Mouse (Mus musculus) neural tube, embryonic 15.5 days (tissue): ENCODE measurements around the gene Capn15. TPM values are rescaled to one million over a fixed set of nuclear protein-coding genes. Genes with fewer than 3 reads are reported as not detected.

ENCODE experiments used
- ATAC-seq: fragments of 200-750 bp; cut with Nextera tagmentation; 2 replicates; pipeline ENCODE4 v1.8.0; 2017; ENCODE audit warnings: mild to moderate bottlenecking, moderate TSS enrichment, moderate library complexity; ENCODE audit not compliant: low FRiP score
- H3K27ac ChIP-seq: fragments of 300-500 bp; sonication (generic); replicated peaks from 2 replicates; pipeline ENCODE4 v1.5.1; 2015; ENCODE audit warnings: mild to moderate bottlenecking, inconsistent platforms
- H3K27me3 ChIP-seq: fragments of 300-500 bp; sonication (generic); replicated peaks from 2 replicates; pipeline ENCODE4 v1.6.1; 2015; ENCODE audit warnings: inconsistent platforms
- H3K36me3 ChIP-seq: fragments of 300-500 bp; sonication (generic); 2 replicates; pipeline ENCODE4 v1.6.1; 2015; ENCODE audit warnings: inconsistent platforms
- H3K4me1 ChIP-seq: fragments of 300-500 bp; sonication (generic); 2 replicates; pipeline ENCODE4 v1.6.1; 2015; ENCODE audit warnings: inconsistent platforms
- H3K4me2 ChIP-seq: fragments of 300-500 bp; sonication (generic); 2 replicates; pipeline ENCODE4 v1.6.1; 2015; ENCODE audit warnings: inconsistent platforms, mild to moderate bottlenecking, moderate library complexity
- H3K4me3 ChIP-seq: fragments of 300-500 bp; sonication (generic); replicated peaks from 2 replicates; pipeline ENCODE4 v1.5.1; 2015; ENCODE audit warnings: mild to moderate bottlenecking, inconsistent platforms
- H3K9ac ChIP-seq: fragments of 300-500 bp; sonication (generic); replicated peaks from 2 replicates; pipeline ENCODE4 v1.6.1; 2015; ENCODE audit warnings: mild to moderate bottlenecking, inconsistent platforms
- H3K9me3 ChIP-seq: fragments of 300-500 bp; sonication (generic); replicated peaks from 2 replicates; pipeline ENCODE4 v1.6.1; 2016; ENCODE audit warnings: inconsistent platforms
- WGBS: fragments of 180-500 bp; shearing (Covaris S2); methylation state at CpG from one replicate; pipeline ENCODE4 v1.1.7; 2015; ENCODE audit warnings: mixed read lengths; 5-methylcytosine and 5-hydroxymethylcytosine counted together
- polyA plus RNA-seq: library from polyadenylated mRNA; unstranded; fragments of >200 nt; fragmentation: Nextera tagmentation; extraction: Ambion mirVana; gene quantifications from 2 replicates; pipeline ENCODE4 v1.2.1, GENCODE M21; 2015

Capn15 gene
- polyA plus RNA-seq: 20.1 and 22.5 TPM in 2 replicates

DNA sequence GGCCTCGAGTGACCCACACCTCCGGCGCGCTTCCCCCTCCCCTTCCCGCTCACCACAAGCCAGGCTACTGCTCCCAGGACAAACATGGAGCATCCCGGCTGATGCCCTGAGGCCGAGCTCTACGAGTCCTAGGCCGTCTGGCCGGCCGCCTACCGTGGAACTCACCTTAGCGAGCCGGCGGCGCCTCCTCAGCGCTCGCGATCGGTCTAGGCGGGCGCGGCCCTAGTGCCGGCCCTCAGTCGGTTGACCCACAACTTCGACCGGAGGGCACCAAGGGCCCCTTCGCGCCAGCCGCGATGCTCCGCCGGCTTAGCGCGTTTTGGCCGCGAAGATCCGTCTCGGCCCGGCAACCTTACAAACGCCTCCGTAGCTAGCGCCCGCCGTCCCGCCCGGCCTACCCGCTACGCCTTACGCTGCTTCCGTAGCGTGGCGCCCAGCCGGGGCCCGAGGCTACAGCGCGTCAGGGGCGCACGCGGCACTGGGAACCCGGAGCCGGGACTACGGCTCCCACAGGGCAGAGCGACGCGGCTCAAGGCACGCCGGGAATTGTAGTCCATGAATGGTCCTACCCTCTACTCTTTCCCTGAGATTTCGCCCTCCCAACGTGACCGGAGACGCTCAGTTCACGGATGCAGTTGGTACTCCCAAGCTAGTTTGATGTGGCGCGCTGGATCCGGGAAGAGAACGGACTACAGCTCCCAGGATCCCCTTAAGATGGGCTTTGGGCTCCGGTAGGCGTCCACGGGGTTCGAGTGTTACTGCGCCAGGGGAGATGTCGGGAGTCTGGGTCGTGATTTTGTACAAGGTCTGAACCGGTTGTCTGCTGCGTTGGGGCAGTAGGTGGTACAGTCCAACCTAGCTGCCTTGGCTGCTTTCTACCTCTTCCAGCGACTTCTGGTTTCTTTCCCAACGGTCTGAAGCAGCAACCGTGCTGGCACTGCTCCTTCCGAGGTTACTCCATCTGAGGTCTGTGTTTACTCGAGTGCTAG is at the start of gene Capn15:
Gene Capn15, minus strand, starts transcription at position 491 of the 989 bp plus-strand sequence.
- Histone ChIP-seq H3K27me3 (no peaks in the 10 kb centered on the region), H3K4me1 (peaks cover 47% of the 10 kb centered on the region), H3K27ac (peak within 1 kb of the TSS; percentile 92), H3K9me3 (no peaks in the 10 kb centered on the region), H3K4me3 (peak within 1 kb of the TSS; percentile 92), H3K4me2 (peak within 1 kb of the TSS; percentile 81), H3K9ac (peak within 1 kb of the TSS; percentile 92), H3K36me3 (peaks cover 19% of the 10 kb centered on the region)
- peak; percentile 99 for ATAC-seq
- WGBS: under 1% methylated on average over 90 of the region's 91 CpGs

DNA sequence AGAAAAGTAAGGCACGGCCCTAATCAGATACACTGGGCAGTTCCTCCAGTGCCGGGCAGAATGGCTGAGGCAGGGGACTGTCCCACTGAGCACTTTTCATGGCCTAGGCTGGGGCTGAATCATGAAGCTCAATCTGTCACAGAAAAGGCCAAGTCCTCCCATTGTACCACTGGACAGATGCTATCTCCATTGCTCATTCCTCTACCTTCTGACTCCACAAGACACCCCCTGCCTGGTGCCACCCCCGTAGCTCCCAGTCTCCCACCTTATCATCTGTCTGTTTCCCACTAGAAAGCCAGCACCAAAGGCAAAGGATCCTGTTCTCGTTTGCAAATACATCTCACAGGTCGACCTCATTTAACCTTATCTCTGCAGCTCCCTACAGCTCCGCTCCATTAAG is 46.4 kb upstream of the Capn15 start:
- Histone ChIP-seq H3K9me3 (no peaks in the 10 kb centered on the region), H3K36me3 (peaks cover 22% of the 10 kb centered on the region), H3K4me2 (no peak overlapping the region), H3K4me3 (no peak overlapping the region), H3K9ac (no peak overlapping the region), H3K27ac (no peak overlapping the region), H3K27me3 (no peaks in the 10 kb centered on the region), H3K4me1 (no peaks in the 10 kb centered on the region)
- WGBS: 89% methylated on average over 6 of the region's 6 CpGs
- ATAC-seq: no peak

DNA sequence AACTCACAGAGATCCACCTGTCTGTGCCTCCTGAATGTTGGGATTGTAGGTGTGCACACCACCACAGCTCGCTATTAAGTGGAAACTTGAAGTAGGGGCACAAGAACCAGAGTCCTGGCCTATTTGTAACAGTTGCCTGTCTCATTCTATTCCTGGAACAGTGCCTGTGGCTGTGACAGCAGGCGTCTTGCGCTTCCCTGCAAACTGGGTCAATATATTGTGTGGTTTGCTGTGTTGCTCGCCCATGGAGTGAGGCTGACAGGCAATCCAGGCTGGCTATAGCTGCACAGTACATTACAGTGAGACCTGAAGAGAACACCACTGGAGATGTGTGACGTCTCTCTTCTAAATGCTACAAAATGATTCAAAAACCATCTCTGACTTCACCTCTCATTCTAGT is 46.0 kb upstream of the Capn15 start:
- H3K9ac ChIP-seq: no peak overlapping the region
- WGBS: 87% methylated on average over 5 of the region's 5 CpGs
- H3K4me1 ChIP-seq: no peaks in the 10 kb centered on the region
- H3K36me3 ChIP-seq: peaks cover 22% of the 10 kb centered on the region
- no peak overlapping the region for H3K4me3 ChIP-seq
- H3K4me2 ChIP-seq: no peak overlapping the region
- no peak for ATAC-seq
- no peaks in the 10 kb centered on the region for H3K27me3 ChIP-seq
- no peak overlapping the region for H3K27ac ChIP-seq
- H3K9me3 ChIP-seq: no peaks in the 10 kb centered on the region

DNA sequence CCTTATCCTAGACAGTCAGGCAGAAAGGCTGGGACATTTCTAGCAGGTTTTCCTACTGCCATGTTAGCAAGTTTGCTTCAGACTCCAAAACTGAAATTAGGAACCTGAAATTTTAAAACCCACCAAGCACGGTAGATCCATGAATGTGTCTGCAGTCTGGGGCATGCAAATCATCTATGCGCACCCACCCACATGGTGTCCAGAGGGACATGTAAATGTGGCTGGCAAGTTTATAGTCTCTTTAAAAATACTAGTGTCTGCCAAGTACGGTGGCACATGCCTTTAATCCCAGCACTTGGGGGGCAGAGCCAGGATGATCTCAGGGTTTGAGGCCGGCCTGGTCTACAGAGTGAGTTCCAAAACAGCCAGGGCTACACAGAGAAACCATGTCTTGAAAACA is 42.7 kb upstream of the Capn15 start:
- H3K4me1 ChIP-seq: no peaks in the 10 kb centered on the region
- no peak overlapping the region for H3K9ac ChIP-seq
- H3K27ac ChIP-seq: no peak overlapping the region
- H3K4me3 ChIP-seq: no peak overlapping the region
- H3K27me3 ChIP-seq: no peaks in the 10 kb centered on the region
- no peaks in the 10 kb centered on the region for H3K9me3 ChIP-seq
- no peak overlapping the region for H3K4me2 ChIP-seq
- peaks cover 18% of the 10 kb centered on the region for H3K36me3 ChIP-seq
- no peak for ATAC-seq
- 68% methylated on average over 4 of the region's 4 CpGs for WGBS

DNA sequence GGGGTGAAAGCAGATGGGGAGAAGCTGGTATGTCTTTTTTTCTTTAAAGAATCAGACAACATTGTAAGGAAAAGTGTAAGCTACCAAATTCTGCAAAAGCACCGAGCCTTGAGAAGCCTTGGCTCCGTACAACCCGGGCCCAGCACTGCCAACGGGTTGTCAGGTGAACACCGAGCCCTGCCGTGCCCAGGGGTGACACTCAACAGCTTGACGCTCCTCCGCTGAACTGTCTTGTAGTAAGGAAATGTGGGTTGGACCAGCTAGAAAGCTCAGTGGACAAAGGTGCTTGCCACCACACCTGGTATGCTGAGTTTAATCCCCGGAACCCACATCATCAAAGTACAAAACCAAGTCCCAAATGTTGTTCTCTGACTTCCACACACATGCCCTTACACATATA is 39.1 kb upstream of the Capn15 start:
- 98% methylated on average over 9 of the region's 9 CpGs for WGBS
- Histone ChIP-seq H3K4me3 (no peak overlapping the region), H3K9me3 (no peaks in the 10 kb centered on the region), H3K36me3 (peaks cover 25% of the 10 kb centered on the region), H3K4me2 (no peak overlapping the region), H3K27ac (no peak overlapping the region), H3K9ac (no peak overlapping the region), H3K4me1 (no peaks in the 10 kb centered on the region), H3K27me3 (no peaks in the 10 kb centered on the region)
- no peak for ATAC-seq

DNA sequence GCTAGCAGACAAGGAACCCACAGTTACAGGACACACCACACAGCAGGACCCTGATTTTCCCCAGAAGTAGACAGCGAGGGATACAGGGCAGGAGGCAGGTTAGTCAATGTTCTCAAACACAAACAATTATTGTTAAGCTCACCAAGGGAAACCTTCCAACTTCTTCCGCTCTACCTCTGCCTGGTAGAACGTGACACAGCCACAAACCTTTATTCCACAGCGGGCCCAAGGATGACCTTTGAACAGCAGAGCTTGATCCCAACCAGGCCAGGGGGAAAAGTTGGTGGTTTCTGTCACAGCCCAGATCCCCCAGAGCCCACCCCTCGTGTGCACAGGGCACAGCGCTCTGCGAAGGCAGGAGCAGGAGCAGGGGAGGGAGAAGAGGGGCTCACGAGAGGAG is 38.4 kb upstream of the Capn15 start:
- no peak overlapping the region for H3K4me2 ChIP-seq
- H3K9ac ChIP-seq: no peak overlapping the region
- H3K4me3 ChIP-seq: no peak overlapping the region
- H3K27me3 ChIP-seq: no peaks in the 10 kb centered on the region
- peaks cover 25% of the 10 kb centered on the region for H3K36me3 ChIP-seq
- H3K27ac ChIP-seq: no peak overlapping the region
- no peak for ATAC-seq
- WGBS: 98% methylated on average over 8 of the region's 8 CpGs
- no peaks in the 10 kb centered on the region for H3K9me3 ChIP-seq
- no peaks in the 10 kb centered on the region for H3K4me1 ChIP-seq

DNA sequence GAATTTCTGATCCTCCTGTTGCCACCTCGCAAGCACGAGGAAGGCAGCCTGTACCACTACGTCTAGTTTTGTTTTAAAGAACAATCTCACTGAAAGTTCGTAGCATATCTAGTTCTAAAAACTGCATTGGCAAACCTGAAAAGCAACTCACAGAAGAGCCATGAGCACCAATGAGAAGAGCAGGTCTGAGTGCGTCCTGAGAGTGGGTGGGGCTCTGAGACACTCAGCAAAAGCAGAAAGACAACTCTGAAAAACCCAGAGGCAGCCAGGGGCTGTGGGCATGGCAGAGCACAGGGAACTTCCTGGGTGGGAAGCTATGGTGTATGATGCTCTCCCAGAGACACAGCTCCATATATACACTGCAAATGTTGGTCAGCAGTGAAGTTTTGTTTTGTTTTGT is 37.6 kb upstream of the Capn15 start:
- WGBS: 94% methylated on average over 5 of the region's 5 CpGs
- Histone ChIP-seq H3K27ac (no peak overlapping the region), H3K4me1 (no peaks in the 10 kb centered on the region), H3K4me2 (no peak overlapping the region), H3K9ac (no peak overlapping the region), H3K4me3 (no peak overlapping the region), H3K9me3 (no peaks in the 10 kb centered on the region), H3K27me3 (no peaks in the 10 kb centered on the region), H3K36me3 (peaks cover 32% of the 10 kb centered on the region)
- ATAC-seq: no peak

DNA sequence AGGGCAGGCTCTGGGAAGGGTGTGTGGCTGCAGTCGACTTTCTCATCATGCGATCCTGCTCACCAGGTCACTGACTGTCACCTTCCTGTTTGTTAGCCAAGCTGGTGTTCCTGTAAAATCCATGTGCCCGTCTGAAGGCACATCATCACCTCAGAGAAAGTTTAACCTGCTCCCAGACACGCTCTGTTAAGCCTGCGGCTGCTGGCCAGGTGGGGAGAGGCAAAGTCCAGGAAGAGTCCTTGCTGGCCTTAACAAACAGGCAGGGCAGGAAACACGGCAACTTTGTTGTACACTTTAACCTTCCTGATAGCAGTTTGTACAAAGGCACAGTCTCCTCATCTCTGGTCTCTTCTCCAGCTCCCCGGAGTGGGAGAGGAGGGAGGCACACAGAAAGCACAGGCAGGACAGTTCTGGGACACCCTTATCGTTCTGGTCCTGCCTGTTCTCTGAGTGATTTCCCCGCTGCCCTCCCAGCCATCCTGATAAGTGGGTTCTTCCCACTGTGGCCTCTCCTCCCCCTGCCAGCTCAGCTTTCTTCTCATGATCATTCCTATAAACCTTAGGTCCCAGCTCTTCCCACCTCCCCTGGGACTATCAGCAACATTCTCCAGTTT is 36.2 kb upstream of the Capn15 start:
- no peak overlapping the region for H3K27ac ChIP-seq
- WGBS: 86% methylated on average over 9 of the region's 9 CpGs

DNA sequence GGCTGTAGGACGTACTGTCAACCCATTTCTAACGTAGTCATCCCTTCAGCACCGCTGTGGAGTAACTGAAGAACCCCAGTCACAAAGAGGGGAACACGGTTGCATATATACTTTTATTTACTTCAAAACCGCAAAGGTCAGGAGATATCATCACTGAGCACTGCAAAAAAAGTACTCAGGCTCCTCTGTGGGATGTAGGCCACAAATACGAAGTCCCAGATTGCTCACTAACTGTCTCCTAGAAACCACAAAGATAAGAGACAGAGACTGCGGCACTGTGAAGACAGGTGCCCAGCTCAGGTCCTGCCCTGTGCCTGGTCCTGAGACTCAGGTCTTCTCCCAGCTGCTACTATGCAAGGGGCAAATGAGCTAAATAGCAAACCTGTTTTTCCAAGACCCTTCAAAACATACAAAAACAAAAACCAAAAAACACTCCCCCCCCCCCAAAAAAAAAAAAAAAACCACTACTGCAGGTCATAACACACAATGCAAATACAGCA is 35.3 kb upstream of the Capn15 start:
- ATAC-seq: no peak
- no peaks in the 10 kb centered on the region for H3K27me3 ChIP-seq
- no peaks in the 10 kb centered on the region for H3K4me1 ChIP-seq
- H3K4me3 ChIP-seq: no peak overlapping the region
- H3K36me3 ChIP-seq: peaks cover 36% of the 10 kb centered on the region
- WGBS: 92% methylated on average over 7 of the region's 7 CpGs
- H3K4me2 ChIP-seq: no peak overlapping the region
- no peak overlapping the region for H3K9ac ChIP-seq
- H3K9me3 ChIP-seq: no peaks in the 10 kb centered on the region
- no peak overlapping the region for H3K27ac ChIP-seq

More for the DNA sequence above, 36.2 kb upstream of the Capn15 start:
- no peaks in the 10 kb centered on the region for H3K4me1 ChIP-seq
- no peaks in the 10 kb centered on the region for H3K9me3 ChIP-seq
- ATAC-seq: no peak
- no peak overlapping the region for H3K9ac ChIP-seq
- H3K4me2 ChIP-seq: no peak overlapping the region
- H3K4me3 ChIP-seq: no peak overlapping the region
- peaks cover 36% of the 10 kb centered on the region for H3K36me3 ChIP-seq
- no peaks in the 10 kb centered on the region for H3K27me3 ChIP-seq

DNA sequence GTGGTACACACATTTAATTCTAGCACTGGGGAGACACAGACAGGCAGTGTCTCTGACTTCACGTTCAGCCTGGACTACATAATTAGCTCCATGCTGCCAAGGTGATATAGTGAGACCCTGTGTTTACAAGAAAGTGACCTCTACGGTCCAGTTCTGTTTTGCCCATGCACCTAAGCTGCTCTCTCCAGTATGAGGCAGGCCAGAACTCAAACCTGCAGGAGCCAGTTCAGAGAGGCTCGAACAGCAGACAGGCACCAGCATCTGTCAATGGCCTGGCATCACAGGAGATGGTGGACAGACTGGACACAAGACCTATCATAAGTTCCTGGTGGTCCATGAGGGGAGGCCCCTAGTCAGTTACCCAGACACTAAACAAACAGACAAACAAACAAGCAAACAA is 32.8 kb upstream of the Capn15 start:
- H3K9me3 ChIP-seq: no peaks in the 10 kb centered on the region
- ATAC-seq: no peak
- H3K27ac ChIP-seq: no peak overlapping the region
- no peak overlapping the region for H3K9ac ChIP-seq
- H3K36me3 ChIP-seq: peaks cover 46% of the 10 kb centered on the region
- no peaks in the 10 kb centered on the region for H3K27me3 ChIP-seq
- no peak overlapping the region for H3K4me3 ChIP-seq
- 81% methylated on average over 3 of the region's 3 CpGs for WGBS
- no peaks in the 10 kb centered on the region for H3K4me1 ChIP-seq
- no peak overlapping the region for H3K4me2 ChIP-seq

DNA sequence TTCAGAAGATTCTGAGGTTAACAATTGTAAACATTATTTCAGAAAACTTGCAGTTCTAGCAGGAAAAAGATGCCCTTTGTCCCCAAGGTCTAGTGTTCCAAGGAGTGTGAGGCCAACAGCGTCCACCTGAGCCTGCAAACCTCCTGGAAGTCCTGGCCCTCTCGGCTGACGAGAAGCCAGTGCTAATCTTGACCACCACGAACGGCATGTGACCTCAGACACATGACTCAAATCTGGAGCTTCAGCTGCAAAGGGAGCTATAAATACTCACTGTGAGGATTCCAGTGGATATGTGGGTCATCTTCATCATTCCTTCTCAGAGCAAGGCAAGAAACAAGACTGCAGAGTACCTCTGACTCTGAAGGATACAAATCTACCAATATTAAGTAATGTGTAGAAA is 32.4 kb upstream of the Capn15 start:
- WGBS: 86% methylated on average over 5 of the region's 5 CpGs
- ATAC-seq: no peak
- H3K9ac ChIP-seq: no peak overlapping the region

DNA sequence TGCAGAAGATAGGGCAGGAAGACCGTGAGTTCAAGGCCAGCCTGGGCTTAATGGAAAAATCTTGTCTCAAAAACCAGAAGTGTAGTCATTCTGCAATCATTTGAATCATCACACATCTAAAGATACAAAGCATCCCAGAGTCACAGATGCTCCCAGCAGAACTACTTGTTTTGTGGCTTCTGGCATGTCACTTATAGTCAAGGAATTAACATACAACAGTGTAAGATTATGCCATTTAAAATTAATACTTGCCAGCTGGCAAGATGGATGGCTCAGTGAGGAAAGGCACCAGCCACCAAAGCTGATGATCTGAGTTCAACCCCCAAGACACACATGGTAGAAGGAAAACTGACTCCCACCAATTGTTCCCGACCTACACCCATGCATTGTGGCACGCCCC is 31.4 kb upstream of the Capn15 start:
- WGBS: 83% methylated on average over 3 of the region's 3 CpGs
- H3K27ac ChIP-seq: no peak overlapping the region
- H3K4me1 ChIP-seq: 0 out of 2 replicates have a peak, but pooled peaks cover 2% of the 10 kb centered on the region
- no peak for ATAC-seq
- no peaks in the 10 kb centered on the region for H3K9me3 ChIP-seq
- peaks cover 46% of the 10 kb centered on the region for H3K36me3 ChIP-seq
- no peaks in the 10 kb centered on the region for H3K27me3 ChIP-seq
- H3K4me2 ChIP-seq: no peak overlapping the region
- H3K4me3 ChIP-seq: no peak overlapping the region
- no peak overlapping the region for H3K9ac ChIP-seq

More for the DNA sequence above, 32.4 kb upstream of the Capn15 start:
- peaks cover 44% of the 10 kb centered on the region for H3K36me3 ChIP-seq
- H3K4me3 ChIP-seq: no peak overlapping the region
- no peaks in the 10 kb centered on the region for H3K4me1 ChIP-seq
- no peak overlapping the region for H3K4me2 ChIP-seq
- H3K9me3 ChIP-seq: no peaks in the 10 kb centered on the region
- H3K27ac ChIP-seq: no peak overlapping the region
- no peaks in the 10 kb centered on the region for H3K27me3 ChIP-seq
